Mouse (Mus musculus) heart, embryonic 16.5 days (tissue): ENCODE results near the gene Nfkbie. TPM values are rescaled to one million over a fixed set of nuclear protein-coding genes. Genes with fewer than 3 reads are reported as not detected.
A peak's percentile ranks its signal among the peaks of the same experiment; 100 is the strongest.

Source experiments
- ATAC-seq: fragments of 200-750 bp; cut with Nextera tagmentation; replicated peaks from 2 replicates; pipeline ENCODE4 v1.8.0; 2017; ENCODE audit warnings: moderate number of reproducible peaks; ENCODE audit not compliant: insufficient read depth, low FRiP score; ENCODE audit errors: extremely low read depth
- H3K27ac ChIP-seq: fragments of 300-500 bp; sonication (generic); 2 replicates; pipeline ENCODE4 v1.5.1; 2014; ENCODE audit warnings: mild to moderate bottlenecking, low read length, control low read depth, moderate library complexity
- H3K27me3 ChIP-seq: fragments of 300-500 bp; sonication (generic); 2 replicates; pipeline ENCODE4 v1.6.1; 2014; ENCODE audit warnings: low read length, mixed read lengths; ENCODE audit not compliant: control insufficient read depth, insufficient read depth
- H3K36me3 ChIP-seq: fragments of 300-500 bp; sonication (generic); 2 replicates; pipeline ENCODE4 v1.6.1; 2014; ENCODE audit not compliant: control insufficient read depth, insufficient read depth
- H3K4me1 ChIP-seq: fragments of 300-500 bp; sonication (generic); 2 replicates; pipeline ENCODE4 v1.6.1; 2014; ENCODE audit warnings: low read length, mixed read lengths; ENCODE audit not compliant: control insufficient read depth, insufficient read depth
- H3K4me2 ChIP-seq: fragments of 300-500 bp; sonication (generic); 2 replicates; pipeline ENCODE4 v1.6.1; 2014; ENCODE audit warnings: low read depth, mild to moderate bottlenecking, control low read depth, low read length
- H3K4me3 ChIP-seq: fragments of 300-500 bp; sonication (generic); 2 replicates; pipeline ENCODE4 v1.5.1; 2014; ENCODE audit warnings: mild to moderate bottlenecking, control low read depth, low read length
- H3K9ac ChIP-seq: fragments of 300-500 bp; sonication (generic); 2 replicates; pipeline ENCODE4 v1.6.1; 2014; ENCODE audit warnings: low read length, control low read depth
- H3K9me3 ChIP-seq: fragments of 300-500 bp; sonication (generic); replicated peaks from 2 replicates; pipeline ENCODE4 v1.6.1; 2016; ENCODE audit warnings: low read length; ENCODE audit not compliant: control insufficient read depth
- WGBS: fragments of 180-500 bp; shearing (Covaris S2); extraction: QIAGEN DNeasy Blood & Tissue Kit; methylation state at CpG from one replicate; pipeline ENCODE4 v1.1.7; 2014; 5-methylcytosine and 5-hydroxymethylcytosine counted together
- polyA plus RNA-seq: library from polyadenylated mRNA; unstranded; fragments of >200 nt; fragmentation: Nextera tagmentation; extraction: Ambion mirVana; gene quantifications from 2 replicates; pipeline ENCODE4 v1.2.1, GENCODE M21; 2015

The Nfkbie gene
- polyA plus RNA-seq, 1 experiment from 2014 or later: 10.9 TPM

- WGBS: 70% methylated on average over 5 of the region's 5 CpGs
- Histone ChIP-seq H3K36me3 (no peaks in the 10 kb centered on the region), H3K4me3 (no peak overlapping the region), H3K4me1 (peaks cover 23% of the 10 kb centered on the region), H3K9ac (no peak overlapping the region), H3K9me3 (no peaks in the 10 kb centered on the region), H3K27me3 (peaks cover 72% of the 10 kb centered on the region), H3K27ac (no peak overlapping the region), H3K4me2 (no peak overlapping the region)
- ATAC-seq: no peak
Measured at GRCm38 (mm10) chr17:45547461-45548190, 7.9 kb upstream of the Nfkbie start.

- no peak overlapping the region for H3K27ac ChIP-seq
Measured at GRCm38 (mm10) chr17:45548541-45549512, 6.7 kb upstream of the Nfkbie start.

DNA sequence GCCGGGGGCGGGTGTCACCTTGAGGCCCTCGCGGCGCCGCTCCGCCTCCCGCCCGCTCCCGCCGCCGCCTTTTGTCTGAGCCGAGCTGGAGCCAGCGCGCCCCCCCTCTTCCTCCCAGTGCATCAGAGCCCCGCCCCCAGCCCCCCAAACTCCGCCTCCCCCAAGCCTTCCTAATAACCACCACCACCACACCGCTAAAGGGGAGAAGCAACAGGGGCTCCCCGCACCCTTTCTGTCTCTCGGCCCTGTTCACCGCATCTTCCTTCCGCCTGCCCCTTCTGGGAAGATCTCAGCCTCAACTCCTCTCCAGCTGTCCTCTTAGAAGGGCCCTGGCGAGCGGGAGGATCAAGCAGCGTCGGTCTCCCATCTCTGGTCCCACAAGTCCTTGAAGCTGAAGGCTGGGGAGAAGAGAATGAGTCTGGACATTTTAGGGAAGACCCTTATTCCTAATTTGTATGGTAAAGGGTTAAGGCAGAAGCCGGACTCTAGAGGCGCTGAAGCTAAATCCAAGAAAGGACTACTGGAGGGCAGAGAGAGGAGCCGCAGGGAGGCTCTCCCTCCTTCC is 5.8 kb upstream of the Nfkbie start, which contains the start of gene Tmem151b:
Gene Tmem151b (minus strand): TSS at position 61 of the 565 bp plus-strand sequence.
- H3K4me3 ChIP-seq: peak within 1 kb of the TSS; percentile 73
- H3K27me3 ChIP-seq: peaks cover 53% of the 10 kb centered on the region
- no peak within 1 kb of the TSS for H3K27ac ChIP-seq
- 0 out of 2 replicates have a peak, but pooled peaks have one; percentile 5 for ATAC-seq
- peak within 1 kb of the TSS; percentile 99 for H3K4me2 ChIP-seq
- peaks cover 21% of the 10 kb centered on the region for H3K4me1 ChIP-seq
- WGBS: 2% methylated on average over 13 of the region's 29 CpGs
- H3K36me3 ChIP-seq: no peaks in the 10 kb centered on the region
- peak within 1 kb of the TSS; percentile 73 for H3K9ac ChIP-seq
- no peaks in the 10 kb centered on the region for H3K9me3 ChIP-seq

More at GRCm38 (mm10) chr17:45548541-45549512, 6.7 kb upstream of the Nfkbie start:
- Histone ChIP-seq H3K4me2 (peak overlapping the region; percentile 99), H3K27me3 (peaks cover 62% of the 10 kb centered on the region), H3K9me3 (no peaks in the 10 kb centered on the region), H3K4me1 (peaks cover 23% of the 10 kb centered on the region), H3K4me3 (peak overlapping the region; percentile 73), H3K36me3 (no peaks in the 10 kb centered on the region), H3K9ac (peak overlapping the region; percentile 73)
- WGBS: 3% methylated on average over 58 of the region's 68 CpGs
- peak; percentile 15 for ATAC-seq

DNA sequence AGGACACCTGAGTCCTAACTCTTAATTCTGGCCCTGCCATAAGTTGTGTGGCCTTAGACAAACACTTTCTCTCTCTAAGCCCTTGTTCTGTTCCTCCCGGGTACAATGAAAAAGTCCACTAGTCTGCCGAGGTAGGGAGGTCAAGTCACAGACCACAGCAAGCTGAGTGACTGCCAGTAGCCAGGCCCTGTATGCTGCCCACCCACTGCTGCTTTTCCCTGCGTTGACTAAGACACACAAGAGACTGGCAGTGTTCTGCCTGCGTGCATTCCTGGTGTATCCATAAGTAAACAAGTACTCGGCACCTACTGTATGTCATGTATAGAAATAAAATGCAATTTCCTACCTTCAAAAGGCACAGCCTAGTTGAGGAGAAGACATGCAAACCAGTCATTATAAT is 5.2 kb upstream of the Nfkbie start:
- peak overlapping the region; percentile 99 for H3K4me2 ChIP-seq
- no peak for ATAC-seq
- 34% methylated on average over 5 of the region's 5 CpGs for WGBS
- H3K27ac ChIP-seq: no peak overlapping the region
- no peak overlapping the region; the same call in 1 of the 2 replicates for H3K4me3 ChIP-seq
- no peaks in the 10 kb centered on the region for H3K9me3 ChIP-seq
- H3K36me3 ChIP-seq: no peaks in the 10 kb centered on the region
- peaks cover 48% of the 10 kb centered on the region for H3K27me3 ChIP-seq
- 0 out of 2 replicates have a peak overlapping the region, but pooled peaks have one; percentile 21 for H3K9ac ChIP-seq
- H3K4me1 ChIP-seq: peaks cover 17% of the 10 kb centered on the region

DNA sequence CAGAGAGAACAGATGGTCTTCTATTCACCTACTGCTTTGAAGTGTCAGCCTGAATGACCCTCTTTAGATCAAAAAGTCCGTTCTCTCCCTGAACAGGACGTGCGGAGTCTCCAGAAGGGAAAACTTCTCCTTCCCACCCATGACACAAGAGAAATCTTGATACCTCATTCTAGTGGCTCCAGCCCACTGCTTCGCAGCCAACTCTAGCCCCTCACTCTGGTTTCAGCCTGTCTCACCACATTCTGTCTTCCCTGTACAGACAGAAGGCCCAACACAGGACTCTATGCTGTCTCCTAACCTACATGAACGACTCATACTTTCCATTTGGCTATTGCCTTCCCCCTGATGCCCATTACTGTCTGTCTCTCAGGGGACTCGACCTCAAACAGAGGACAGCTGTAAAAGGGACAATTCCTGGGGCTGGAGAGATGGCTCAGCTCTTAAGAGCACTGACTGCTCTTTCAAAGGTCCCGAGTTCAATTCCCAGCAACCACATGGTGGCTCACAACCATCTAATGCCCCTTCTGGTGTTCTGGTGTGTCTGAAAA is 4.2 kb upstream of the Nfkbie start:
- Histone ChIP-seq H3K27me3 (peaks cover 37% of the 10 kb centered on the region), H3K27ac (no peak overlapping the region), H3K36me3 (no peaks in the 10 kb centered on the region), H3K9me3 (no peaks in the 10 kb centered on the region), H3K4me2 (no peak overlapping the region), H3K9ac (no peak overlapping the region), H3K4me3 (no peak overlapping the region), H3K4me1 (peaks cover 18% of the 10 kb centered on the region)
- no peak for ATAC-seq
- WGBS: 60% methylated on average over 7 of the region's 7 CpGs

DNA sequence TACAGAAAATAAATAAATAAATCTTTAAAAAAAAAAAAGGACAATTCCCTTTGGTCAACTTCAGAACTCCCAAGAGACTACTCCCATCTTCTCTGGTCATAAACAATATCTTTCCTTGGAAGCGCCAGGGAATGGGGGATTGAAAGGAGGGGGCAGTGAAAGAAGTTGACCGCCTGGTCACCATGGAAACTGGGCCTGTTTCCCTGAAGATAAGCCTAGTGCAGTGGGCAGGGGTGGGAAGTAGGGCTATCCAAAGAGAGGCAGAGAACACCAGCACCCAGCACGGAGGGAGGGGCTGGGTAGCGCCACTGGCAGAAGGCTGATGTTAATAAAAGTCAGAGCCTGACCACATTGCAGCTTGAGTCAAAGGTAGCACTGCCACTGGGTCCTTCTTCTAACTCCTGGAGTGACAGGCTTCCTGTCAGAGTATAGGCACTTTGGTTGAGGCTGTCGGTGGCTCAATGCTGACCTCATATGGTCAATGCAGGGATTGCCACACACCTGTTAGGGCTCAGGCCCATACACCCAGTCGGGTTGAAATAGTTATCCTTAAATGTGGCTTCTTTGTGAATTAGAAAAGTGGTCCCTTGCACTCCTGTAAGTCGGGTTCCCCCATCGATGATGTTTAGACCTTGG is 3.6 kb upstream of the Nfkbie start:
- Histone ChIP-seq H3K27ac (no peak overlapping the region), H3K4me3 (no peak overlapping the region), H3K4me2 (no peak overlapping the region), H3K9me3 (no peaks in the 10 kb centered on the region), H3K27me3 (peaks cover 36% of the 10 kb centered on the region), H3K9ac (no peak overlapping the region), H3K36me3 (no peaks in the 10 kb centered on the region), H3K4me1 (peaks cover 21% of the 10 kb centered on the region)
- WGBS: 4% methylated on average over 8 of the region's 8 CpGs
- no peak; the same call in 1 of the 2 replicates for ATAC-seq

- H3K9me3 ChIP-seq: no peaks in the 10 kb centered on the region
- ATAC-seq: no peak
- H3K9ac ChIP-seq: no peak overlapping the region
- H3K4me3 ChIP-seq: no peak overlapping the region
- H3K4me2 ChIP-seq: no peak overlapping the region
- H3K36me3 ChIP-seq: no peaks in the 10 kb centered on the region
- peaks cover 21% of the 10 kb centered on the region for H3K4me1 ChIP-seq
- 70% methylated on average over 3 of the region's 3 CpGs for WGBS
- H3K27me3 ChIP-seq: peaks cover 26% of the 10 kb centered on the region
- no peak overlapping the region for H3K27ac ChIP-seq
Measured at GRCm38 (mm10) chr17:45553065-45553464, 2.4 kb upstream of the Nfkbie start.

- 15% methylated on average over 1 of the region's 1 CpGs for WGBS
- H3K4me2 ChIP-seq: no peak overlapping the region
- peaks cover 15% of the 10 kb centered on the region for H3K27me3 ChIP-seq
- H3K9me3 ChIP-seq: no peaks in the 10 kb centered on the region
- H3K27ac ChIP-seq: no peak overlapping the region
- ATAC-seq: no peak
- no peak overlapping the region for H3K9ac ChIP-seq
- H3K36me3 ChIP-seq: no peaks in the 10 kb centered on the region
- H3K4me1 ChIP-seq: peaks cover 19% of the 10 kb centered on the region
- H3K4me3 ChIP-seq: no peak overlapping the region
Measured at GRCm38 (mm10) chr17:45554420-45554819, 1.1 kb upstream of the Nfkbie start.
